Mouse (Mus musculus): Measurements from ENCODE around the gene Mvb12b. TPM values are rescaled to one million over a fixed set of nuclear protein-coding genes. Genes with fewer than 3 reads are reported as not detected.

Gene Mvb12b
- polyA plus RNA-seq, 1 experiment from 2014 or later = 56.9 TPM

DNA sequence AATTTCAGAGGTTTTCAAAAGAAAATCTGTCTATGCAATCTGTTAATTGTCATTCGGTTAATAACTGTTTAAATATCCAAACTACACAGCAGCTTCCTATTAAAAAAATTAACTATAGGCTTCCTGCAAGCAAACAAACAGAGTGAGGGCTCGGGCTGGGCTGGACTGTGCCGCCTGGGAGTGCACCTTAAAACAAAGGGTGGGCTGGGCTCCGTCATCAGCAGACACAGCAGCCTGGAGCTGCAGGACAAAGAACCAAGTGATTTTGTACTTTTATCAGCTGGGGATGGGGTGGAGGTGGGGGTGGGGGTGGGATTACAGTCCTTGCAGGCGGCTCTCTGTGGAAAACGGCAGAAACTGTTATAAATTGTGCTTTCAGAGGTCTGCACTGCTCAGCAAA is 98.5 kb downstream of the Mvb12b start:
- Histone ChIP-seq H3K27me3 (ENCODE audit: control insufficient read depth, insufficient read depth, low read depth, low read length) (no peaks in the 10 kb centered on the region), H3K4me1 (ENCODE audit: control insufficient read depth, insufficient read depth, low read length) (peaks cover 58% of the 10 kb centered on the region), H3K9ac (ENCODE audit: low read depth, low read length) (no peak overlapping the region), H3K4me3 (ENCODE audit: low read depth, low read length) (no peak overlapping the region), H3K27ac (ENCODE audit: low read length) (peak overlapping the region; percentile 65), H3K36me3 (ENCODE audit: control insufficient read depth, insufficient read depth, low read length) (no peaks in the 10 kb centered on the region), H3K4me2 (ENCODE audit: low read length) (no peak overlapping the region), H3K9me3 (replicated peaks; ENCODE audit: control insufficient read depth, low read length, poor library complexity, severe bottlenecking) (no peaks in the 10 kb centered on the region)
- ATAC-seq = peak; percentile 61; the same call in 1 of the 2 replicates
- WGBS = 17% methylated on average over 6 of the region's 6 CpGs

DNA sequence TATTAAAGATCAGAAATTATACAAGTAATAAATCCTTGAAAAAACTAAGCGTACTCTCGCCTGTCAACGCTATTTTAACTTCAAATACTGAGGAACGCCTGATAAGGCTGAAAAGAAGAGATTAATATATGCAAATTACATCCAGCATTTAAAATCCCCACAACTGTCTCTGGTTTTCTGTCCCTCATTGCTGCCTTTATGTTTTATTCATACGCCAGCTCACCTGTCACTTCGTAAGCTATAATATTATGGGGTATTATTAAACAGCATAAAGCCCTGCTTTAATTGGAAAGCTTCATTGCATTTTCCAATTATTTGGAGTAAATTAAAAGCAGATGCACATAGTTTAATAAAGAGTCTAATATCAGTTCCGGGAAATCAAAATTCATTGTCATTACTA is 98.9 kb downstream of the Mvb12b start:
- Histone ChIP-seq H3K4me2 (ENCODE audit: low read length) (no peak overlapping the region), H3K4me1 (ENCODE audit: control insufficient read depth, insufficient read depth, low read length) (peaks cover 57% of the 10 kb centered on the region), H3K9me3 (replicated peaks; ENCODE audit: control insufficient read depth, low read length, poor library complexity, severe bottlenecking) (no peaks in the 10 kb centered on the region), H3K9ac (ENCODE audit: low read depth, low read length) (no peak overlapping the region), H3K27ac (ENCODE audit: low read length) (no peak overlapping the region), H3K4me3 (ENCODE audit: low read depth, low read length) (no peak overlapping the region), H3K36me3 (ENCODE audit: control insufficient read depth, insufficient read depth, low read length) (no peaks in the 10 kb centered on the region), H3K27me3 (ENCODE audit: control insufficient read depth, insufficient read depth, low read depth, low read length) (no peaks in the 10 kb centered on the region)
- 0 out of 2 replicates have a peak, but pooled peaks have one; percentile 40 for ATAC-seq
- 39% methylated on average over 7 of the region's 7 CpGs for WGBS

DNA sequence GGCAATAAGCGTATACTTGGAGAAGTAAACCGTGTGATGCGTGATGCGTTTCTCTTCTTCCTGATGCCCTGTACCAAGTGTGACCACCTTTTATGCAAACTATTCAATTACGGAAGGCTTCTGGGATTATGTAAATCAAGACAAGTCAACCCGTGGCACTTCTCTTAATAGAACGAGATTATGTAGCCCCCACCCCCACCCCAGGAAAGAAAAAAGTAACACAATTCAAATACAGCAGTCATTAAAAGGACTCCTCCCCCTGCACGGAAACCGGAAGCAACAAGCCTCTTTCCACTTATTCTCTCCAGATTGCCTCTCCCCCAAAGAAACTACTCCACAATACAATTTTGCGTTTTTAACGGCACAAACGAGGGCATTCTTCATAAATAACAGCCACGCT is 99.6 kb downstream of the Mvb12b start:
- Histone ChIP-seq H3K27me3 (ENCODE audit: control insufficient read depth, insufficient read depth, low read depth, low read length) (no peaks in the 10 kb centered on the region), H3K4me3 (ENCODE audit: low read depth, low read length) (no peak overlapping the region), H3K9ac (ENCODE audit: low read depth, low read length) (0 out of 2 replicates have a peak overlapping the region, but pooled peaks have one; percentile 26), H3K36me3 (ENCODE audit: control insufficient read depth, insufficient read depth, low read length) (no peaks in the 10 kb centered on the region), H3K4me2 (ENCODE audit: low read length) (no peak overlapping the region), H3K9me3 (replicated peaks; ENCODE audit: control insufficient read depth, low read length, poor library complexity, severe bottlenecking) (no peaks in the 10 kb centered on the region), H3K4me1 (ENCODE audit: control insufficient read depth, insufficient read depth, low read length) (peaks cover 50% of the 10 kb centered on the region), H3K27ac (ENCODE audit: low read length) (peak overlapping the region; percentile 77)
- 19% methylated on average over 13 of the region's 13 CpGs for WGBS
- ATAC-seq = no peak

DNA sequence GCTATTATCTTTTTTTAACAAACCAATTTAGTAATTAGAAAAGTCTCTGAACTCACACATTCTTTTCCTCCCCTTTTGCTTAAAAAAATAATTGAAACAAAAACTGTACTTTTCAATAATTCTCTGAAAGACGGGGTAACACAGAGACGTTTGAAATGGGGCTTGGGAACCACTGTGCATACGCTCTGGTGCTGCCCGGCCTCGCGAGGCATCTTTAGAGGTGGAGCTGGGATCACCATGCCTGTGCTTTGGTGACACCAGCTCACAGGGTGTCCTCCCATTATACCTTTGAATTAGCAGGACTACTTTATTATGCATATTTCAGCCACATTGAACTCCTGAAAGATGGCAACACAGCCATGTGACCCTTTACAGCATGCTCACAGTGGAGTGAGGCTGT is 101.7 kb downstream of the Mvb12b start:
- H3K4me1 ChIP-seq (ENCODE audit: control insufficient read depth, insufficient read depth, low read length) = peaks cover 58% of the 10 kb centered on the region

DNA sequence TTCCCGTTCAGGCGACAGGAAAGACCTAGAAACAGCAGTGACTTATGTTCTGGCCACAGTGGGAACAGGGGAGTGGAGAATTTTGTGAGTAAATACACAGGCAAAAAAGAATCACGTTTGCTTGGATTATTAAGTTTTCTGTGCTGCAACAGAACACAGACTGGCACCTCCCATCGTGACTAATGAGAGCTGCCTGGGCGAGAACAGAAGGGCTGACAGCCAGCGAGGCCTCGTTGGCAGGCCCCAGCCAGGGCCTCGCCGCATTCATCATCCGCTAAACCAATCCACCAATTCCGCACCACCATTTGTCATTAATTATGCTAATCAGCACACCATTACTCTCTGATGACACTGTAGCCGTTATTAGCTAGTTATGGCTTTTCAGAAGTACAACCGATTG is 102.2 kb downstream of the Mvb12b start:
- Histone ChIP-seq H3K4me3 (ENCODE audit: low read depth, low read length) (no peak overlapping the region), H3K9me3 (replicated peaks; ENCODE audit: control insufficient read depth, low read length, poor library complexity, severe bottlenecking) (no peaks in the 10 kb centered on the region), H3K27me3 (ENCODE audit: control insufficient read depth, insufficient read depth, low read depth, low read length) (no peaks in the 10 kb centered on the region), H3K27ac (ENCODE audit: low read length) (peak overlapping the region; percentile 65), H3K4me1 (ENCODE audit: control insufficient read depth, insufficient read depth, low read length) (peaks cover 55% of the 10 kb centered on the region), H3K4me2 (ENCODE audit: low read length) (no peak overlapping the region), H3K9ac (ENCODE audit: low read depth, low read length) (0 out of 2 replicates have a peak overlapping the region, but pooled peaks have one; percentile 13), H3K36me3 (ENCODE audit: control insufficient read depth, insufficient read depth, low read length) (no peaks in the 10 kb centered on the region)
- peak; percentile 61; the same call in 1 of the 2 replicates for ATAC-seq
- WGBS = 16% methylated on average over 13 of the region's 13 CpGs

More for the DNA sequence above, 101.7 kb downstream of the Mvb12b start:
- no peaks in the 10 kb centered on the region for H3K36me3 ChIP-seq (ENCODE audit: control insufficient read depth, insufficient read depth, low read length)
- H3K27me3 ChIP-seq (ENCODE audit: control insufficient read depth, insufficient read depth, low read depth, low read length) = no peaks in the 10 kb centered on the region
- H3K27ac ChIP-seq (ENCODE audit: low read length) = peak overlapping the region; percentile 65
- 54% methylated on average over 6 of the region's 6 CpGs for WGBS
- H3K4me3 ChIP-seq (ENCODE audit: low read depth, low read length) = no peak overlapping the region
- H3K4me2 ChIP-seq (ENCODE audit: low read length) = no peak overlapping the region
- H3K9ac ChIP-seq (ENCODE audit: low read depth, low read length) = no peak overlapping the region
- ATAC-seq = no peak
- no peaks in the 10 kb centered on the region for H3K9me3 ChIP-seq (replicated peaks; ENCODE audit: control insufficient read depth, low read length, poor library complexity, severe bottlenecking)

DNA sequence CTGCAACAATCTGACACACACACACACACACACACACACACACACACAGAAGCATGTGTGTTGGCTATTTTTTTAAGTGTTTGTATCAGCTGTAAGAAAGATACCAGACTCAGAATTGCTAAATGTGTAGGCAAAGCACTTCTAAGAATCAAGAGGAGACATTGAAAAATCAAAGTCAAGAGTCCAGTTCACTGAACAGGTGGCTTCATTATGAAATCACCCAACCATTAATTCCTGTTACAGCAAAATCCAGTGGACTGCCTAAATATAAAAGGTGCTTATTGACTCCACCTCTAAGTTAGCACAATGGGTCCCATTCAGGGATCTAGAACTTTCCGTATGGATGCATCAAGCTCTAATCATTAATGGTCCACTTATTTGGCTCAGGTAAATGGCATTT is 103.0 kb downstream of the Mvb12b start:
- no peak overlapping the region for H3K4me2 ChIP-seq (ENCODE audit: low read length)
- no peak for ATAC-seq
- H3K36me3 ChIP-seq (ENCODE audit: control insufficient read depth, insufficient read depth, low read length) = no peaks in the 10 kb centered on the region
- H3K4me1 ChIP-seq (ENCODE audit: control insufficient read depth, insufficient read depth, low read length) = peaks cover 48% of the 10 kb centered on the region
- no peak overlapping the region for H3K4me3 ChIP-seq (ENCODE audit: low read depth, low read length)
- no peak overlapping the region for H3K27ac ChIP-seq (ENCODE audit: low read length)
- no peaks in the 10 kb centered on the region for H3K9me3 ChIP-seq (replicated peaks; ENCODE audit: control insufficient read depth, low read length, poor library complexity, severe bottlenecking)
- no peaks in the 10 kb centered on the region for H3K27me3 ChIP-seq (ENCODE audit: control insufficient read depth, insufficient read depth, low read depth, low read length)
- H3K9ac ChIP-seq (ENCODE audit: low read depth, low read length) = no peak overlapping the region
- 76% methylated on average over 1 of the region's 1 CpGs for WGBS

DNA sequence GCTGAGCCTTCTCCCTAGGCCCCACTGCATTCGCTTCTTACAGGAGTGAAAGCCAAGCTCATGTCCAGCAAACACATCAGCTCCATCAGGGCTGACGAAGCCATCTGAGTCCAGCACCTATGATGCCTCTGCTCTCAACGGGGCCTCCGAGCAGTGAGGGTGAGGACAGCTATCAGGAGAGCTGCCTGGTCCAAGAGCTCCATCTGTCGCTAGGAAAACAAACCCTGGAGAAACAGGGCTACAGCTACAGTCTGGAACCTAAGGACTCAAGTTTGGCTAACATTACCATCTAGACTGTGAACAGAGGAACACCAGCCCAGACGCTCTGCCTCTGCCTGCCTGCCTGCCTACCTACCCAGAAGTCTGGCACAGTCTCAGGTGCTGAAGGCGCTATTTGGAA is 104.3 kb downstream of the Mvb12b start:
- Histone ChIP-seq H3K4me1 (ENCODE audit: control insufficient read depth, insufficient read depth, low read length) (peaks cover 40% of the 10 kb centered on the region), H3K27ac (ENCODE audit: low read length) (no peak overlapping the region), H3K4me2 (ENCODE audit: low read length) (no peak overlapping the region), H3K36me3 (ENCODE audit: control insufficient read depth, insufficient read depth, low read length) (no peaks in the 10 kb centered on the region), H3K4me3 (ENCODE audit: low read depth, low read length) (no peak overlapping the region), H3K9me3 (replicated peaks; ENCODE audit: control insufficient read depth, low read length, poor library complexity, severe bottlenecking) (no peaks in the 10 kb centered on the region), H3K27me3 (ENCODE audit: control insufficient read depth, insufficient read depth, low read depth, low read length) (no peaks in the 10 kb centered on the region), H3K9ac (ENCODE audit: low read depth, low read length) (no peak overlapping the region)
- WGBS = 82% methylated on average over 7 of the region's 7 CpGs
- ATAC-seq = no peak

DNA sequence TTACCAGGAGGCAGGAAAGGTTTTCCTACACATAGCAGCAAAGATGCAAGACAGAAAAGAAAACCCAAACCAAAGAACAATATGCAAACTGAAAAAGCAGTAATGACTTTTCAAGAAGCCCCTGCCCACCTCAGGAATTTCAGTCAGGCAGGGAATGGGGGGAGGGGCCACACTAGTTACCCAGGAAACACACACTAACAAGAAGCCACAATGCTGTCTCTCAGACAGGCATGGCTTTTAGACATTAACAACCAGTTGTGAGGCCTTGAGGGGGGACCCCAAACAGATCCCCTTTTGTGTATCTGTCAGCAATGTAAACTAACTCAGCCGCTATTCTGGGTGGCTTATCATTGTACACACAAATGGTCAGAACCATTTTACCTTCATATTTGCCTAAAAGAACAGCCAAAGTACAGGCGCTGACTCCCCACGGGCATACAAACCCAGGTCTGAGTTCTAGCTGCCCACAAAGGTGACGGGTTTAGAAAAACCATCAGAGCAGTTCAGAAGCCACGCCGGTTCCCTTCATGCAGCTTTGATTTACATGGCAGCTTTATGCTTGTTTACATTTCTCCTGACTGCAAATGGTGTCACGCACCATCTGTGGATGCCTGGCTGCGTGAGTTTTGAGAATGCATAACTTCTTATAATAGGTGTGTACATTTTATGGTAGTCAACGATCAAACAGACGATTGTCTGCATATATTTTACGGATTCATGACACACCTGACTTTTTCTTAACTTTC is 105.9 kb downstream of the Mvb12b start:
- no peak overlapping the region for H3K9ac ChIP-seq (ENCODE audit: low read depth, low read length)
- H3K27ac ChIP-seq (ENCODE audit: low read length) = peak overlapping the region; percentile 62; the same call in 1 of the 2 replicates
- H3K4me1 ChIP-seq (ENCODE audit: control insufficient read depth, insufficient read depth, low read length) = peaks cover 26% of the 10 kb centered on the region
- no peak overlapping the region for H3K4me3 ChIP-seq (ENCODE audit: low read depth, low read length)
- no peak for ATAC-seq
- H3K27me3 ChIP-seq (ENCODE audit: control insufficient read depth, insufficient read depth, low read depth, low read length) = no peaks in the 10 kb centered on the region
- H3K4me2 ChIP-seq (ENCODE audit: low read length) = no peak overlapping the region
- no peaks in the 10 kb centered on the region for H3K9me3 ChIP-seq (replicated peaks; ENCODE audit: control insufficient read depth, low read length, poor library complexity, severe bottlenecking)
- 39% methylated on average over 11 of the region's 11 CpGs for WGBS
- H3K36me3 ChIP-seq (ENCODE audit: control insufficient read depth, insufficient read depth, low read length) = peaks cover 3% of the 10 kb centered on the region; the same call in 1 of the 2 replicates

DNA sequence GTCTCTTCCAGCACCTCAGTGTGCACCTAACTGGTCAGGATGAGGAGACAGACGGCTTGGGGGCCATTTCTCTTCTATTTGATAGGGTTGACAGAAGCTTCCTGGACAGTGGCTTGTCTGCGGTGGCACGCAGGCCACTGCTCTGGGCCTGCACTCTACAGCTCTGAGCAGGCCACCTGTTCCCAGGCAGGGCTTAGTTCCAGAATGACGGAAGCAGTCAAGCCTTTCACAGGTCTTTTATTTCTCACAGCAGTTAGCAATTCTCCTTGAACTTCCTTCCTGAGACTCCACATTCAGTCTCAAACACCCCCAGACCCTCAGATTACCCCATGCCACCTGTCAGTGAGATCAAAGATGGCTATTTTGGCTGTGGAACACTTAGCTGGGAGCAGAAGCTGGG is 109.3 kb downstream of the Mvb12b start:
- 95% methylated on average over 4 of the region's 4 CpGs for WGBS
- no peak for ATAC-seq
- no peaks in the 10 kb centered on the region for H3K27me3 ChIP-seq (ENCODE audit: control insufficient read depth, insufficient read depth, low read depth, low read length)
- H3K9me3 ChIP-seq (replicated peaks; ENCODE audit: control insufficient read depth, low read length, poor library complexity, severe bottlenecking) = no peaks in the 10 kb centered on the region
- no peak overlapping the region for H3K4me3 ChIP-seq (ENCODE audit: low read depth, low read length)
- peaks cover 4% of the 10 kb centered on the region; the same call in 1 of the 2 replicates for H3K36me3 ChIP-seq (ENCODE audit: control insufficient read depth, insufficient read depth, low read length)
- H3K4me1 ChIP-seq (ENCODE audit: control insufficient read depth, insufficient read depth, low read length) = peaks cover 15% of the 10 kb centered on the region
- H3K4me2 ChIP-seq (ENCODE audit: low read length) = no peak overlapping the region
- no peak overlapping the region for H3K27ac ChIP-seq (ENCODE audit: low read length)
- no peak overlapping the region for H3K9ac ChIP-seq (ENCODE audit: low read depth, low read length)
